ENCODE assay signal across 8 mouse cellular contexts in the genomic region with DNA sequence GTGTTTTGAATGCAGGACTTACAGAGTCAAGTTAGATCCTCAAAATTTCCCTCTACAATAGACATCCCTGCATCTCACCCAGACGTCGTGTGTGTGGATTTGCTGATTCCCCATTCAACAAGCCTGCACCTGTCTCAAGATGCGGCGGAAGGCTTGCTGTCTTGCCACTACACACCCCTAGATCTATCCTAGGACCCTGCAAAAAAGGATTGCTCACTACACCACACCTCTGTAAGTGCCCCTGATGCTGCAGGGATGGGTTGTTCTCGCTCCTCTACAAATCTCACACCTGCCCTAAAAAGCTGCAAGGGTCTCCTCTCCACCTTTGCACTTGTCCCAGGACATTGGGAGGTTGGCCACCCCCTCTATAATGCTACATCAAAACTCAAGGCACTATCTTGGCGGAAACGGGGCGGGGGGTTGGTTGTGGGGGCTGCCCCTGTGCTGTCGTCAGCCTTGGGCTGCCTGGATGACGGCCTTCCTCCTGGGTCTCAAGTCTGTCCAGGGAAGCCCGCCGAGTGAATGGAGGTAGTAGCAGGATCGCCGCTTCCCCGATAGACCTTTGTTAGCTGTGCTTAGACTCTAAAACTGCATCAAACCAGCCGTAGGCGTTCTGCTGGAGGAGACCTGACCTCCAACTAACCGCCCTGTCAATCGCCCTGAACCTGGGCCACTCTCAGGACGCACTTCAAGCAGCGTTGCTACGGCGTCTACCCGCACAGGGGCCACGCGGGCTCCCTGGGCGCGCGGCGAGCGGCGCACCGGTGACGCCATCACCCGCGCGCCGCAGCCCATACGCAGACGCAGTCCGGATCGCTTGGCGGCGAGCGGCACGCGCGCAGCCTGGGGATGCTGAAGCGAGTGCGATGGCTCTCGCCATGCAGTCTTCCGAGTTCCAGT. TPM values are rescaled to one million over a fixed set of nuclear protein-coding genes. Genes with fewer than 3 reads are reported as not detected.
DNase-seq lines count a peak whose midpoint lies in the region; ATAC-seq lines count a peak whose summit lies in the region.

Gene Rrp1b (plus strand): TSS at position 492 of the 900 bp plus-strand sequence.
Gene Hsf2bp (minus strand): TSS at position 741 of the 900 bp plus-strand sequence.

- ATAC-seq in hindbrain, embryonic 11.5 days (ENCODE audit: low FRiP score) = peak; percentile 95

- peak within 1 kb of the TSS; percentile 90 for H3K9ac ChIP-seq in hindbrain, embryonic 11.5 days (ENCODE audit: low read depth, low read length)

- peak within 1 kb of the TSS; percentile 70 for H3K27ac ChIP-seq in hindbrain, embryonic 11.5 days (ENCODE audit: low read depth, low read length)

- no peaks in the 10 kb centered on the region for H3K9me3 ChIP-seq in hindbrain, embryonic 11.5 days (ENCODE audit: control insufficient read depth, low read length)

- H3K4me2 ChIP-seq in hindbrain, embryonic 11.5 days (replicated peaks; ENCODE audit: low read depth, low read length) = peak within 1 kb of the TSS; percentile 92

- no peaks in the 10 kb centered on the region for H3K27me3 ChIP-seq in hindbrain, embryonic 11.5 days (ENCODE audit: control insufficient read depth, insufficient read depth, low read length)

- peak; percentile 87 for DNase-seq in Muller cell, postnatal 12 days (ENCODE audit: inconsistent ontology term)
- peak; percentile 67 for DNase-seq in cerebellum, adult 8-10 months
- DNase-seq in forelimb bud, embryonic 11.5 days (ENCODE audit: low read depth, low spot score) = peak; percentile 81
- peak; percentile 94 for DNase-seq in hindbrain, embryonic 11.5 days (ENCODE audit: low spot score)
- peak; percentile 69 to 74 for DNase-seq in layer of hippocampus, postnatal 25 days (ENCODE audit: extremely low spot score in 1 of 2, low spot score in 1 of 2)
- peak; percentile 50 for DNase-seq in lung, postnatal 25 days (ENCODE audit: low spot score)
- DNase-seq in retina, embryonic 14.5 days (ENCODE audit: low spot score) = peak; percentile 89
- DNase-seq in thymus, postnatal 36 days = peak; percentile 61 to 67

- H3K4me1 ChIP-seq in hindbrain, embryonic 11.5 days (replicated peaks; ENCODE audit: control insufficient read depth, insufficient read depth, low read length) = no peaks in the 10 kb centered on the region

- H3K36me3 ChIP-seq in hindbrain, embryonic 11.5 days (ENCODE audit: control insufficient read depth, insufficient read depth, low read length) = no peaks in the 10 kb centered on the region

- whole genome bisulfite sequencing in hindbrain, embryonic 11.5 days = 6% methylated on average over 52 of the region's 52 CpGs

- H3K4me3 ChIP-seq in hindbrain, embryonic 11.5 days (ENCODE audit: low read depth, low read length) = peak within 1 kb of the TSS; percentile 92

RNA-seq across cellular contexts. Expression of gene Rrp1b, which starts in this region (rescaled TPM):
- polyA plus RNA-seq in hindbrain, embryonic 11.5 days (2014; fragmentation: Nextera tagmentation; extraction: Ambion mirVana) = 51.7 and 65.0 TPM in 2 replicates
- total RNA-seq in layer of hippocampus, postnatal 25 days (2021) = 10 to 100 TPM; 15.3 to 22.4 TPM

RNA-seq across cellular contexts. Expression of gene Hsf2bp, which starts in this region (rescaled TPM):
- 0.57 and 0.64 TPM in 2 replicates for polyA plus RNA-seq in hindbrain, embryonic 11.5 days (2014; fragmentation: Nextera tagmentation; extraction: Ambion mirVana)
- 1 to 10 TPM in 1 of 2 experiments, under 1 TPM in 1; 0.84 to 1.0 TPM for total RNA-seq in layer of hippocampus, postnatal 25 days (2021)

Comparison
In these comparisons a context has a peak if more than half of its experiments do, and no peak if none do; other contexts are left out.
1. Peak in every context shown above with its lines: DNase-seq, ATAC-seq, H3K4me3 ChIP-seq and H3K27ac ChIP-seq.